Mouse (Mus musculus) forebrain, embryonic 16.5 days (tissue): ENCODE measurements around the gene Aph1c. TPM values are rescaled to one million over a fixed set of nuclear protein-coding genes. Genes with fewer than 3 reads are reported as not detected.

ENCODE experiments used
- ATAC-seq: fragments of 200-750 bp; cut with Nextera tagmentation; 2 replicates; pipeline ENCODE4 v1.8.0; 2017; ENCODE audit warnings: mild to moderate bottlenecking, moderate library complexity
- H3K27ac ChIP-seq: fragments of 300-500 bp; sonication (generic); 2 replicates; pipeline ENCODE4 v1.5.1; 2014; ENCODE audit warnings: low read length, control low read depth
- H3K27me3 ChIP-seq: fragments of 300-500 bp; sonication (generic); replicated peaks from 2 replicates; pipeline ENCODE4 v1.6.1; 2014; ENCODE audit warnings: low read length; ENCODE audit not compliant: control insufficient read depth, insufficient read depth
- H3K36me3 ChIP-seq: fragments of 300-500 bp; sonication (generic); 2 replicates; pipeline ENCODE4 v1.6.1; 2014; ENCODE audit not compliant: control insufficient read depth, insufficient read depth
- H3K4me1 ChIP-seq: fragments of 300-500 bp; sonication (generic); replicated peaks from 2 replicates; pipeline ENCODE4 v1.6.1; 2014; ENCODE audit warnings: low read length; ENCODE audit not compliant: control insufficient read depth, insufficient read depth
- H3K4me2 ChIP-seq: fragments of 300-500 bp; sonication (generic); 2 replicates; pipeline ENCODE4 v1.6.1; 2014; ENCODE audit warnings: mild to moderate bottlenecking, low read length, control low read depth
- H3K4me3 ChIP-seq: fragments of 300-500 bp; sonication (generic); replicated peaks from 2 replicates; pipeline ENCODE4 v1.5.1; 2014; ENCODE audit warnings: mild to moderate bottlenecking, low read length, control low read depth
- H3K9ac ChIP-seq: fragments of 300-500 bp; sonication (generic); replicated peaks from 2 replicates; pipeline ENCODE4 v1.6.1; 2014; ENCODE audit warnings: low read depth, low read length, control low read depth
- H3K9me3 ChIP-seq: fragments of 300-500 bp; sonication (generic); 2 replicates; pipeline ENCODE4 v1.6.1; 2016; ENCODE audit warnings: low read length; ENCODE audit not compliant: control insufficient read depth
- WGBS: fragments of 180-500 bp; shearing (Covaris S2); extraction: QIAGEN DNeasy Blood & Tissue Kit; methylation state at CpG from one replicate; pipeline ENCODE4 v1.1.7; 2014; 5-methylcytosine and 5-hydroxymethylcytosine counted together
- polyA plus RNA-seq: library from polyadenylated mRNA; unstranded; fragments of >200 nt; fragmentation: Nextera tagmentation; extraction: Ambion mirVana; gene quantifications from 2 replicates; pipeline ENCODE4 v1.2.1, GENCODE M21; 2015

Gene Aph1c
- polyA plus RNA-seq, result 3.1 and 5.9 TPM in 2 replicates

GRCm38 (mm10) chr9:66834318-66835096, at the start of gene Aph1c:
TSS of gene Aph1c (minus strand) at chr9:66834726.
- Histone ChIP-seq H3K9ac (peak within 1 kb of the TSS; percentile 76), H3K27me3 (no peaks in the 10 kb centered on the region), H3K4me3 (peak within 1 kb of the TSS; percentile 76), H3K4me1 (peaks cover 12% of the 10 kb centered on the region), H3K36me3 (no peaks in the 10 kb centered on the region), H3K9me3 (no peaks in the 10 kb centered on the region), H3K27ac (no peak within 1 kb of the TSS), H3K4me2 (peak within 1 kb of the TSS; percentile 95)
- under 1% methylated on average over 58 of the region's 58 CpGs for WGBS
- ATAC-seq, result peak; percentile 100

DNA sequence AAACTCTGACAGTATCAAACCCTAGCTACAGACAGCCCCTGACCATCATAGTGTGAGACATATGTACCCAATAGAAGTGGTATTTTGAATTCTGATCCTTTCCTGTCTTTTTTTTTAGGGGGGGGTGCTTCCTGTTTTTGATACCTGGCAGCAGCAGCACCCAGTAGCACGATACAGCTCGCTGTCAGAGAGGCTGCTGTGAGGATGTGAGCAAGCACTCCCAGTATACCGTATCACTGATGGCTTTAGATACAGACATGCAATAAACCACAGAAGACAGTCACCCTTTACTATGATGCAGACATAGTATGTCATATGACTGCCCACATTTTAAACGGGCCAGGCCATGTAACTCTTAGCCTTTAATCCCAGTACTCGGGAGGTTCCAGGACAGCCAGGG, 49.0 kb upstream of the Aph1c start:
- peaks cover 26% of the 10 kb centered on the region for H3K4me1 ChIP-seq
- no peaks in the 10 kb centered on the region for H3K36me3 ChIP-seq
- 93% methylated on average over 5 of the region's 5 CpGs for WGBS
- no peak overlapping the region for H3K9ac ChIP-seq
- H3K27ac ChIP-seq, result no peak overlapping the region
- H3K9me3 ChIP-seq, result no peaks in the 10 kb centered on the region
- H3K4me3 ChIP-seq, result no peak overlapping the region
- no peak overlapping the region for H3K4me2 ChIP-seq
- H3K27me3 ChIP-seq, result no peaks in the 10 kb centered on the region
- no peak for ATAC-seq

- no peak overlapping the region for H3K4me3 ChIP-seq
- ATAC-seq, result no peak
- H3K9me3 ChIP-seq, result no peaks in the 10 kb centered on the region
- 67% methylated on average over 8 of the region's 8 CpGs for WGBS
- no peaks in the 10 kb centered on the region for H3K36me3 ChIP-seq
- no peak overlapping the region for H3K9ac ChIP-seq
- no peak overlapping the region for H3K27ac ChIP-seq
- no peaks in the 10 kb centered on the region for H3K27me3 ChIP-seq
- peaks cover 20% of the 10 kb centered on the region for H3K4me1 ChIP-seq
- no peak overlapping the region for H3K4me2 ChIP-seq
These were observed 47.9 kb upstream of the Aph1c start for GRCm38 (mm10) chr9:66882406-66882821.

DNA sequence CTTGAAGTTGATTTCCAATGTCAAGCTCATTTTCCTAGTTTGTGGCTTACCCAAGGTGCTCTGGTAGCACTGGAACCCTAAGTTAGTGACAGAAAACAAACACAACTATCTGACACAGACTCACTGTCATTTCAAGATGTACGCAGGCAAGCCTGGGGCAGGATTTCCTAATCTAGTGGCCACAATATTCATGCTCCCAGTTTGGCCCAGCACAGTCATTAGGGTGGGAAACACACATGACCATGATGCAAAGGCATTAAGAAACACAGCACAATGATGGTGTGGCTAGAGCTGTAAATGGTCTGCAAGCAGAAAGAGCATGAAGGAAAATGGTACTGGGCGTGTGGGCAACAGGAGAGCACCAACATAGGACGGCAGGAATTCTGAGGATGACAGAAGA, 47.3 kb upstream of the Aph1c start:
- H3K4me1 ChIP-seq, result peaks cover 14% of the 10 kb centered on the region
- H3K9me3 ChIP-seq, result no peaks in the 10 kb centered on the region
- no peaks in the 10 kb centered on the region for H3K27me3 ChIP-seq
- ATAC-seq, result no peak
- no peak overlapping the region for H3K4me3 ChIP-seq
- H3K36me3 ChIP-seq, result no peaks in the 10 kb centered on the region
- 82% methylated on average over 3 of the region's 3 CpGs for WGBS
- H3K27ac ChIP-seq, result no peak overlapping the region
- H3K9ac ChIP-seq, result no peak overlapping the region
- no peak overlapping the region for H3K4me2 ChIP-seq

DNA sequence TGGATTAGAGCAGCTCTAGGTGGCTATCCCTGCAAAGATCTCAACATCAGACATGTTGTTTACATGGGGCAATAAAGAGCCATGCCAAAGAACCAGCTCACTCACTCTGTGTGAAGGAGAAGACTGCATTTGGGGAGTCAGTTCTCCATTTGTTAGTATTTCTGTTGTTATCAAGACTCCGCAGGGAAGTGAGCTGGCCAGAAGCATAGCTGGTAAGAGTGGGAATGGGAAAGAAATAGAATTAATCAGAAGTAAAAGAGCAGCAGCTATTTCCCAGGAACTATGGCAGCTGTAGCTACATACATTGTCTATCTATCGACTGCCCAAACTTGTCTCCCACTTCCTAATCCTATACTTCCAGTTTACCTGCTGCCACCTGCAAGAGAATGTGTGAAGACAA, 46.2 kb upstream of the Aph1c start:
- no peak overlapping the region for H3K27ac ChIP-seq
- H3K9me3 ChIP-seq, result no peaks in the 10 kb centered on the region
- H3K36me3 ChIP-seq, result no peaks in the 10 kb centered on the region
- H3K4me2 ChIP-seq, result no peak overlapping the region
- H3K4me3 ChIP-seq, result no peak overlapping the region
- H3K27me3 ChIP-seq, result no peaks in the 10 kb centered on the region
- no peak for ATAC-seq
- no peak overlapping the region for H3K9ac ChIP-seq
- peaks cover 9% of the 10 kb centered on the region for H3K4me1 ChIP-seq
- 89% methylated on average over 2 of the region's 2 CpGs for WGBS

DNA sequence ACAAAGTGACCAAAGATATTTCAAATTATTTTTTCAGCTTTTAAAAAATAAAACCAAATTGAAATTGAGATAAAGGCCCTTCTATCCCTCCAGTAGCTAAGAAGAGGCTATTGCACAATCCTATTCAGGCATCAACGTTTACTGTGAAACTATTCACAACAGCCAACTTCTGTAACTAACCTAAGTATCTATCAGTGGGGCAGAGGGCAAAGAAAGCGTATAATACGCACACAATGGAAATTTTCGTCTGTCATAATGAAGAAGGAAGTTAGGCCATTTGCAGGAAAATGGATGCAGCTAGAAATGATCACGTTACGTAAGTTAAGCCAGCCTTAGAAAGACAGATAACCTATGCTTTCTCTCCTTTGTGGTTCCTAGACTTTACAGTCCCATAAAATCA, 45.0 kb upstream of the Aph1c start:
- ATAC-seq, result no peak
- no peak overlapping the region for H3K9ac ChIP-seq
- 84% methylated on average over 6 of the region's 6 CpGs for WGBS
- no peak overlapping the region for H3K4me2 ChIP-seq
- no peaks in the 10 kb centered on the region for H3K36me3 ChIP-seq
- no peak overlapping the region for H3K4me3 ChIP-seq
- H3K4me1 ChIP-seq, result peaks cover 9% of the 10 kb centered on the region
- no peaks in the 10 kb centered on the region for H3K27me3 ChIP-seq
- peaks cover 4% of the 10 kb centered on the region for H3K9me3 ChIP-seq
- H3K27ac ChIP-seq, result no peak overlapping the region

GRCm38 (mm10) chr9:66878899-66879298, 44.4 kb upstream of the Aph1c start:
- H3K36me3 ChIP-seq, result no peaks in the 10 kb centered on the region
- H3K4me3 ChIP-seq, result no peak overlapping the region
- H3K4me2 ChIP-seq, result no peak overlapping the region
- ATAC-seq, result no peak
- peaks cover 4% of the 10 kb centered on the region for H3K9me3 ChIP-seq
- H3K27me3 ChIP-seq, result no peaks in the 10 kb centered on the region
- H3K27ac ChIP-seq, result no peak overlapping the region
- H3K9ac ChIP-seq, result no peak overlapping the region
- WGBS, result 91% methylated on average over 3 of the region's 3 CpGs
- H3K4me1 ChIP-seq, result peaks cover 9% of the 10 kb centered on the region

DNA sequence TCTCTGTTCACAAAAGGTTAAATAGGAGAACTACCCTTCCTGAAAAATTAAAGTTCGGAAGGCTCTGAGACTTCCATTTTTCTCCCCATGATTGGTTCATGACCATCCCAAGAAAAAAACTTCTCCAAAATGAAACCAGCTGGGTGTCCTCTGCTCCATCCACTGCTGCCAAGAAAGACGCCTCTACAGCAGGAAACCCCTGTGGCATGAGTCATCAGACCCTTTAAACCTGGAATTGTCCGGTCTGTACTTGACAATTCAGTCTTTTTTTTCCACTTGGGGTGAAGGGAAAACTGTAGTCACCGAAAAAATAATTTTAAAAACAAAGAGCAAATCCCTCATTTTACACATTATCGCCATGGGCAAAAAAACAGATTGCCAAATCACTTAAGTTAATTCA, 42.1 kb upstream of the Aph1c start:
- ATAC-seq, result no peak

GRCm38 (mm10) chr9:66874297-66874696, 39.8 kb upstream of the Aph1c start:
- no peak overlapping the region for H3K4me3 ChIP-seq
- H3K9ac ChIP-seq, result no peak overlapping the region
- WGBS, result over 99% methylated on average over 5 of the region's 5 CpGs

More for the DNA sequence above, 42.1 kb upstream of the Aph1c start:
- H3K9ac ChIP-seq, result no peak overlapping the region
- no peak overlapping the region for H3K27ac ChIP-seq
- no peak overlapping the region for H3K4me3 ChIP-seq
- WGBS, result 88% methylated on average over 5 of the region's 5 CpGs
- H3K36me3 ChIP-seq, result no peaks in the 10 kb centered on the region
- no peaks in the 10 kb centered on the region for H3K27me3 ChIP-seq
- peaks cover 9% of the 10 kb centered on the region for H3K4me1 ChIP-seq
- no peak overlapping the region for H3K4me2 ChIP-seq
- peaks cover 4% of the 10 kb centered on the region for H3K9me3 ChIP-seq

More at GRCm38 (mm10) chr9:66874297-66874696, 39.8 kb upstream of the Aph1c start:
- Histone ChIP-seq H3K4me2 (no peak overlapping the region), H3K36me3 (no peaks in the 10 kb centered on the region), H3K9me3 (peaks cover 4% of the 10 kb centered on the region), H3K4me1 (no peaks in the 10 kb centered on the region), H3K27me3 (no peaks in the 10 kb centered on the region), H3K27ac (no peak overlapping the region)
- ATAC-seq, result no peak
